ENCODE assay signal across 9 mouse cellular contexts in the genomic region with DNA sequence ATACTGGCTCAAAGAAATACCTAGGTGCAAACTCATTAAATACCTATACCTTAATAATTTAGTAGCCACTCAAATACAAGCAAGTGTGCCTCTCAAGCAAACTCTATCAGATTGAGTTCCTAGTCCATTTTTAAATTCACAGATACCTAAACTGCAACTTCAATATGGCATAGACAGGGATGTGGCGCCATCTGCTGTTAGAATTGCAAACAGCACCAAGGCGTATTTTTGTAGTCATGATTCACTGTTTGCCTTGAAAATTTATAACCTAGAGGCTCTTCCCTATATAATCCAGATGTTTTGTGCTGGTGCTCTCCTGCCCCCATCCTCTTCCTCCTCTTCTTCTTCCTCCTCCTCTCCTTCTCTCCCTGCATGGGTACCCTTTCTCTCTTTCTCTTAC. TPM values are rescaled to one million over a fixed set of nuclear protein-coding genes. Genes with fewer than 3 reads are reported as not detected.
DNase-seq lines count a peak whose midpoint lies in the region; ATAC-seq and TF ChIP-seq lines count a peak whose summit lies in the region.
"Had no signal": no experiment of that assay in that cellular context is flagged by ENCODE, and none has a peak within 500 bp of the region (broad histone marks: within the 10 kb centered on the region; RNA-seq: fewer than 3 reads in every experiment).

No protein-coding gene starts in this region.

- H3K4me3 ChIP-seq in E14TG2a.4 (replicated peaks; ENCODE audit: low read length): no peak overlapping the region
- no peak overlapping the region for H3K4me3 ChIP-seq in lung, postnatal 0 days (ENCODE audit: low read depth, low read length)
- H3K4me3 ChIP-seq: liver, embryonic 15.5 days had no signal

- peak; percentile 73 for DNase-seq in A20 (ENCODE audit: low read depth, low spot score)
- DNase-seq in c-Kit-negative CD71-positive TER-119-positive erythroid progenitor cells, embryonic 14.5 days (ENCODE audit: low read depth, low spot score): peak; percentile 25
- peak; percentile 90 to 91 for DNase-seq in frontal cortex, postnatal 36 days (ENCODE audit: low spot score in 2 of 2)
- DNase-seq in layer of hippocampus, adult 11-12 months (ENCODE audit: low spot score): peak; percentile 84
- DNase-seq in lung, postnatal 0 days (ENCODE audit: low spot score): peak; percentile 81
- peak; percentile 53 for DNase-seq in skeletal muscle tissue, adult 2 months (ENCODE audit: low read depth, low spot score)

- 2% methylated on average over 2 of the region's 2 CpGs for WGBS in lung, postnatal 0 days

- no peaks in the 10 kb centered on the region for H3K27me3 ChIP-seq in E14TG2a.4 (ENCODE audit: insufficient read depth, low read length)
- no peaks in the 10 kb centered on the region for H3K27me3 ChIP-seq in lung, postnatal 0 days (replicated peaks; ENCODE audit: insufficient read depth, low read length)
- H3K27me3 ChIP-seq: liver, embryonic 15.5 days had no signal

- no peak overlapping the region for H3K27ac ChIP-seq in lung, postnatal 0 days (ENCODE audit: low read length)
- H3K27ac ChIP-seq: liver, embryonic 15.5 days had no signal

- H3K9ac ChIP-seq in lung, postnatal 0 days (replicated peaks; ENCODE audit: low read depth): no peak overlapping the region
- H3K9ac ChIP-seq: liver, embryonic 15.5 days had no signal

- no peaks in the 10 kb centered on the region for H3K9me3 ChIP-seq in E14TG2a.4 (ENCODE audit: low read length)
- no peaks in the 10 kb centered on the region for H3K9me3 ChIP-seq in lung, postnatal 0 days (ENCODE audit: low read length)
- H3K9me3 ChIP-seq: liver, embryonic 15.5 days had no signal

- TF ChIP-seq EP300 in lung, postnatal 0 days (IDR thresholded peaks at IDR 0.05): no peak

- no peak overlapping the region for H3K4me2 ChIP-seq in lung, postnatal 0 days (replicated peaks; ENCODE audit: low read depth, low read length)
- H3K4me2 ChIP-seq: liver, embryonic 15.5 days had no signal

- peak; percentile 93 for TF ChIP-seq CTCF in E14TG2a.4 (conservative IDR thresholded peaks at IDR 0.05; ENCODE audit: low read length)
- TF ChIP-seq CTCF in lung, postnatal 0 days (IDR thresholded peaks at IDR 0.05): peak; percentile 94

- peaks cover 16% of the 10 kb centered on the region for H3K4me1 ChIP-seq in E14TG2a.4 (replicated peaks; ENCODE audit: low read depth, low read length)
- H3K4me1 ChIP-seq in lung, postnatal 0 days (ENCODE audit: insufficient read depth, low read depth, low read length): 0 out of 2 replicates have a peak, but pooled peaks cover 2% of the 10 kb centered on the region

- ATAC-seq in lung, postnatal 0 days: no peak
- no peak for ATAC-seq in erythroblast, adult 5-6 weeks (replicated peaks; ENCODE audit: low FRiP score, poor library complexity, severe bottlenecking)

- peaks cover 12% of the 10 kb centered on the region for H3K36me3 ChIP-seq in E14TG2a.4 (ENCODE audit: insufficient read depth, low read length)
- H3K36me3 ChIP-seq in lung, postnatal 0 days (ENCODE audit: insufficient read depth, low read length): no peaks in the 10 kb centered on the region
- H3K36me3 ChIP-seq: liver, embryonic 15.5 days had no signal

RNA-seq across cellular contexts. Expression of a gene that starts 2.1 kb away (rescaled TPM):
- 2.2 TPM in 2 replicates for polyA plus RNA-seq in lung, postnatal 0 days (2015; fragmentation: Nextera tagmentation; extraction: Ambion mirVana)
- 0.63 and 0.96 TPM in 2 replicates for total RNA-seq in erythroblast, adult 5-6 weeks (2015; ENCODE audit: low replicate concordance)
- total RNA-seq in erythroblast, adult 5-6 weeks (2017; ENCODE audit: low replicate concordance): 0.26 and 4.2 TPM in 2 replicates

RNA-seq across cellular contexts. Expression of a gene that starts 41.6 kb away (rescaled TPM):
- 1.1 and 1.5 TPM in 2 replicates for polyA plus RNA-seq in lung, postnatal 0 days (2015; fragmentation: Nextera tagmentation; extraction: Ambion mirVana)
- total RNA-seq in erythroblast, adult 5-6 weeks (2015; ENCODE audit: low replicate concordance): not detected in 2 replicates
- total RNA-seq in erythroblast, adult 5-6 weeks (2017; ENCODE audit: low replicate concordance): 9.2 TPM in 1 of 2 replicates, not detected in the other

RNA-seq across cellular contexts. Expression of a gene that starts 52.6 kb away (rescaled TPM):
- 4.9 and 5.3 TPM in 2 replicates for polyA plus RNA-seq in lung, postnatal 0 days (2015; fragmentation: Nextera tagmentation; extraction: Ambion mirVana)
- total RNA-seq in erythroblast, adult 5-6 weeks (2015; ENCODE audit: low replicate concordance): 0.38 and 2.3 TPM in 2 replicates
- total RNA-seq in erythroblast, adult 5-6 weeks (2017; ENCODE audit: low replicate concordance): 0.42 and 5.3 TPM in 2 replicates

Comparison
In these comparisons a context has a peak if more than half of its experiments do, and no peak if none do; other contexts are left out.
1. DNase-seq: peak in every context shown above with its lines; median percentile 90 in frontal cortex, postnatal 36 days; 84 in layer of hippocampus, adult 11-12 months; 81 in lung, postnatal 0 days; 73 in A20; 53 in skeletal muscle tissue, adult 2 months; 25 in c-Kit-negative CD71-positive TER-119-positive erythroid progenitor cells, embryonic 14.5 days.